Mouse (Mus musculus) forebrain, postnatal 0 days (tissue): ENCODE measurements around the gene Mfap3. TPM values are rescaled to one million over a fixed set of nuclear protein-coding genes. Genes with fewer than 3 reads are reported as not detected.

ENCODE experiments used
- ATAC-seq: fragments of 200-750 bp; cut with Nextera tagmentation; 2 replicates; pipeline ENCODE4 v1.8.0; 2017; ENCODE audit warnings: mild to moderate bottlenecking, moderate library complexity
- DNase-seq: peaks from one replicate; pipeline ENCODE4 v3.0.0-alpha.2; 2015
- H3K27ac ChIP-seq: fragments of 300-500 bp; sonication (generic); 2 replicates; pipeline ENCODE4 v1.5.1; 2014; ENCODE audit warnings: low read depth, mild to moderate bottlenecking, antibody characterized with exemption, low read length, moderate library complexity, mixed read lengths
- H3K27me3 ChIP-seq: fragments of 300-500 bp; sonication (generic); 2 replicates; pipeline ENCODE4 v1.6.1; 2014; ENCODE audit warnings: mild to moderate bottlenecking, low read length, mixed read lengths; ENCODE audit not compliant: insufficient read depth
- H3K36me3 ChIP-seq: fragments of 300-500 bp; sonication (generic); 2 replicates; pipeline ENCODE4 v1.6.1; 2014; ENCODE audit warnings: mild to moderate bottlenecking, moderate library complexity; ENCODE audit not compliant: insufficient read depth
- H3K4me1 ChIP-seq: fragments of 300-500 bp; sonication (generic); 2 replicates; pipeline ENCODE4 v1.6.1; 2014; ENCODE audit warnings: antibody characterized with exemption; ENCODE audit not compliant: insufficient read depth
- H3K4me2 ChIP-seq: fragments of 300-500 bp; sonication (generic); 2 replicates; pipeline ENCODE4 v1.6.1; 2014; ENCODE audit warnings: low read depth, mild to moderate bottlenecking, moderate library complexity
- H3K4me3 ChIP-seq: fragments of 300-500 bp; sonication (generic); 2 replicates; pipeline ENCODE4 v1.5.1; 2014; ENCODE audit warnings: low read depth, low read length, mixed read lengths
- H3K9ac ChIP-seq: fragments of 300-500 bp; sonication (generic); 2 replicates; pipeline ENCODE4 v1.6.1; 2014; ENCODE audit warnings: mild to moderate bottlenecking
- H3K9me3 ChIP-seq: fragments of 300-500 bp; sonication (generic); 2 replicates; pipeline ENCODE4 v1.6.1; 2016; ENCODE audit warnings: low read length
- CTCF ChIP-seq: sonication (generic); IDR thresholded peaks from 2 replicates; pipeline ENCODE4 v1.5.1; 2016; ENCODE audit warnings: antibody characterized with exemption, control low read depth, low read depth
- WGBS: fragments of 180-500 bp; shearing (Covaris S2); extraction: QIAGEN DNeasy Blood & Tissue Kit; methylation state at CpG from one replicate; pipeline ENCODE4 v1.1.7; 2014; 5-methylcytosine and 5-hydroxymethylcytosine counted together
- polyA plus RNA-seq: library from polyadenylated mRNA; unstranded; fragments of >200 nt; fragmentation: Nextera tagmentation; extraction: Ambion mirVana; gene quantifications from 2 replicates; pipeline ENCODE4 v1.2.1, GENCODE M21; 2015
- total RNA-seq: library from RNA; depleted of rRNA; stranded (reverse); fragments of >200 nt; gene quantifications from 2 replicates; pipeline ENCODE4 v1.2.3, GENCODE M21; 2014

Mfap3 gene
- total and polyA plus RNA-seq, 2 experiments from 2014 or later = 49.9 to 52.9 TPM

DNA sequence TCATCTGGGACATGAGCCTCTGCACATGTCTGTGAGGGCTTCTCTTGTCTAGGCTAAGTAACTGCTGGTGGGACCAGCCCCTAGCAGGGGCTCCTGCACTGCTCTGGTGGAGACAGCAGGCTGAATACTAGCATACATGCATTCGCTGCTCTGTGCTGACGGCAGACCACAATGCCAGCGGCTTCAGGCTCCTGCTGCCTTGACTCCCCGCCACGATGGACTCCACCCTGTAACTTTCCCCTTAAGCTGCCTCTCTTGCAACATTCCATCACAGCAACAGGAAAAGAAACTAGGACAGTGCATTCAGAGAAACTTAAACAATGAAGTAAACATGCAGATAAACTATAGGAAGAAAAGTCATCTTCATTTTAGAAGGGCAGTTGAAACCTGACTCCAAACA, 30.0 kb upstream of the Mfap3 start:
- Histone ChIP-seq H3K4me3 (no peak overlapping the region), H3K27ac (no peak overlapping the region), H3K4me2 (no peak overlapping the region), H3K4me1 (no peaks in the 10 kb centered on the region), H3K9ac (no peak overlapping the region), H3K9me3 (no peaks in the 10 kb centered on the region), H3K36me3 (peaks cover 71% of the 10 kb centered on the region), H3K27me3 (no peaks in the 10 kb centered on the region)
- no peak for ATAC-seq
- DNase-seq = no peak
- 70% methylated on average over 5 of the region's 5 CpGs for WGBS
- no peak for TF ChIP-seq CTCF

DNA sequence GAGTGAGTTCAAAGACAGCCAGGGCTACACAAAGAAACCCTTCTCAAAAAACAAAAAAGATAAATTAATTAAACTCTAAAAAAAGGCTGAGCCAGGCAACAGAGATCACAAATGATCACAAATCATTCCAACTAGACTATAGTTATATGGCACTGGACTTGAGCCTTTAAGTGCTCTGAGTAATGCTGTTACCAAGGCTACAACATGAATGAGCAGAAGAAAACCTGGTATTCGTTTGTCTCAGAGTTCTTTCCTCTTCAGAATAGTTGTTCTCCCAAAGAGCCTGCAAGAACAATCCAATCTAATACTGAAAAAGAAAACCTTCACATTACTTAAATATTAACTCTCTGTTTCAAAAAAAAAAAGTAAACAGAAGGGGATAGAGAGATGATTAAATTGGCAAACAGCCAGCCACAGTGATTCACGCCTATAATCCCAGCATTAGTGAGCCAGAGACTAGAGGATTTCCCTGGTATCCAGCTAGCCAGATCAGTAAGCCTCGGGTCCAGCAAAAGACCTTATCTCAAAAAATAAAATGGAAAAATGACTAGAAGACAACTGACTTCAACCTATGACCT, 21.9 kb upstream of the Mfap3 start:
- peaks cover 56% of the 10 kb centered on the region for H3K36me3 ChIP-seq
- H3K27ac ChIP-seq = no peak overlapping the region

DNA sequence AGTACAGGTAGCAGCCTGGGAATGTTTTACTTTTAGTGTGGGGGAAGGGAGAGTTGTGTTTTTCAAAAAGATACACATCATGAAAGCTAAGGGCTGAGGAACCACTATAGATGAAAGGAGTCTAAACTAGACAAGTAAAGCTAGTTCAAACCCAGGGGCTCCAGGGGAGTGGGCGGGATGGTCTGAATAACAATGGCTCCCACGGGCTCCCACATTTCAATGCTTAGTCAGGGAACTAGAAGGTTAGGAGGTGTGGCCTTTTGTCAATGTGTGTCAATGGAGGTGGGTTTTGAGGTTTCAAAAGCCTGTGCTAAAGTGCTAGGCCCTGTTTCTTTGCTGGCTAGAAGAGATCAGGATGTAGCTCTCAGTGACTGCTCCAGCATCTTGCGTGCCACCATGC, 20.8 kb upstream of the Mfap3 start:
- ATAC-seq (no peak), DNase-seq (no peak)
- Histone ChIP-seq H3K36me3 (peaks cover 45% of the 10 kb centered on the region), H3K27ac (no peak overlapping the region), H3K4me1 (no peaks in the 10 kb centered on the region), H3K4me2 (no peak overlapping the region), H3K9ac (no peak overlapping the region), H3K27me3 (no peaks in the 10 kb centered on the region), H3K4me3 (no peak overlapping the region), H3K9me3 (no peaks in the 10 kb centered on the region)
- 65% methylated on average over 3 of the region's 3 CpGs for WGBS
- no peak for TF ChIP-seq CTCF

More for the DNA sequence above, 21.9 kb upstream of the Mfap3 start:
- H3K4me3 ChIP-seq = no peak overlapping the region
- H3K9me3 ChIP-seq = no peaks in the 10 kb centered on the region
- DNase-seq = no peak
- H3K4me2 ChIP-seq = no peak overlapping the region
- ATAC-seq = no peak
- 23% methylated on average over 3 of the region's 3 CpGs for WGBS
- no peaks in the 10 kb centered on the region for H3K4me1 ChIP-seq
- no peak overlapping the region for H3K9ac ChIP-seq
- no peak for TF ChIP-seq CTCF
- no peaks in the 10 kb centered on the region for H3K27me3 ChIP-seq

DNA sequence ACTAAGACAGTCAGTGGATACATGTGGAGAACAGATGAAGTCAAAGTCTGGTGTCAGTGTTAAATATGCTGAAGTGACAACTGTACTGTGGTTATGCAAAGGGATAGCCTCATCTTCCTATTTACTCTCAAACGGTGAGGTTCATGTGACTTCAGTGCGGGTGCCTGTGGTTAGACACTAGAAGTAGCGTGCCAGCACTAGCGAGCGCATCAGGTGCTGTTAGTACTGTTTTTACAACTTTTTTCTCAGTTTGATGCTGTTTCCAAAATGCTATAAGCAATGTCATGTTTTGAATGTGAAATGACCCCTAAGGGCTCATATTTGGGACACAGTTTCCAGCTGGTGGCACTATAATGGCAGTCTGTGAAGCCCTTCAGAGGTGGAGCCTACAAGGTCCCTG, 20.2 kb upstream of the Mfap3 start:
- no peak for TF ChIP-seq CTCF
- no peak for DNase-seq
- 94% methylated on average over 5 of the region's 5 CpGs for WGBS

DNA sequence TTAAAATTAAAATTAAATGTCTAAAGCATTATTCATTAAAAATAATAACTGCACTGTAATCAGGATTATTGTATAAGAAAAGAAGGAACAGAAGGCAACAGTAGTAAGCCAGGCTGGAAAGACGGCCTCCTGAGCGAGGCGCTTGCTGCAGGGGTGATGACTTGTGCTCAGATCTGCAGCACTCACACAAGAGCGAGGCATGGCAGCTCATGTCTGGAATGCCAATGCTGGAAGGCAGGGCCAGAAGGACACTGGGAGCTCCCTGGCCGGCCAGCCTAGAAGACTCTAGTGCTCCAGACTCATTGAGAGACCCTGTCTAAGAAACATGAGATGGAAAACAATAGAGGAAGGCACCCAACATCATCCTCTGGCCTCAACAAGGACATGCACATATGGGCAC, 15.3 kb upstream of the Mfap3 start:
- Histone ChIP-seq H3K36me3 (peaks cover 46% of the 10 kb centered on the region), H3K4me1 (no peaks in the 10 kb centered on the region), H3K27me3 (no peaks in the 10 kb centered on the region), H3K9me3 (no peaks in the 10 kb centered on the region), H3K9ac (no peak overlapping the region), H3K4me3 (no peak overlapping the region), H3K4me2 (no peak overlapping the region), H3K27ac (no peak overlapping the region)
- 58% methylated on average over 5 of the region's 5 CpGs for WGBS
- ATAC-seq (no peak), DNase-seq (no peak)
- TF ChIP-seq CTCF = no peak

More for the DNA sequence above, 20.2 kb upstream of the Mfap3 start:
- no peaks in the 10 kb centered on the region for H3K27me3 ChIP-seq
- H3K27ac ChIP-seq = no peak overlapping the region
- H3K36me3 ChIP-seq = peaks cover 40% of the 10 kb centered on the region
- no peak overlapping the region for H3K9ac ChIP-seq
- H3K9me3 ChIP-seq = no peaks in the 10 kb centered on the region
- H3K4me3 ChIP-seq = no peak overlapping the region
- ATAC-seq = no peak
- H3K4me1 ChIP-seq = no peaks in the 10 kb centered on the region
- no peak overlapping the region for H3K4me2 ChIP-seq

DNA sequence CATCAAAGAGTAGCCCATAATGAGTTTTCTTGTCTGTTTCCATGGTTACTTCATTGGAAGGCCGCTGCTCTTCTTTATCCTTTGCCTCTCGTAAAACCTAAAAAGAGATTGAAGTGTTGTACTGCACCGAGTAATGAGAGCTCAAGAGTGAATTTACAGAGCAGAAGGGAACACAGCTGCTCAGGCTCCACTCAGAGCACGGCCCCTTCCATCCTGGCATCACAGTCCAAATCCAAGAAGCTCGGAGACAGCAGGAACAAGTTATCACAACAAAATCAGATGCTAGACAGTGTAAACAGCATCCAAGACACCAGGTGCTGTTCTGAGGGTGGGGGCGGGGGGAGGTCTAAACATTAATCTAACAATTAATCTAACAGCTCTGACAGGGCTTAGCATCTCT, 11.6 kb upstream of the Mfap3 start:
- Histone ChIP-seq H3K4me1 (no peaks in the 10 kb centered on the region), H3K27me3 (no peaks in the 10 kb centered on the region), H3K9me3 (no peaks in the 10 kb centered on the region), H3K9ac (no peak overlapping the region), H3K4me2 (no peak overlapping the region), H3K4me3 (no peak overlapping the region), H3K36me3 (peaks cover 51% of the 10 kb centered on the region), H3K27ac (no peak overlapping the region; the same call in 1 of the 2 replicates)
- DNase-seq (peak; percentile 68), ATAC-seq (peak; percentile 91)
- WGBS = 21% methylated on average over 6 of the region's 6 CpGs
- TF ChIP-seq CTCF = no peak

DNA sequence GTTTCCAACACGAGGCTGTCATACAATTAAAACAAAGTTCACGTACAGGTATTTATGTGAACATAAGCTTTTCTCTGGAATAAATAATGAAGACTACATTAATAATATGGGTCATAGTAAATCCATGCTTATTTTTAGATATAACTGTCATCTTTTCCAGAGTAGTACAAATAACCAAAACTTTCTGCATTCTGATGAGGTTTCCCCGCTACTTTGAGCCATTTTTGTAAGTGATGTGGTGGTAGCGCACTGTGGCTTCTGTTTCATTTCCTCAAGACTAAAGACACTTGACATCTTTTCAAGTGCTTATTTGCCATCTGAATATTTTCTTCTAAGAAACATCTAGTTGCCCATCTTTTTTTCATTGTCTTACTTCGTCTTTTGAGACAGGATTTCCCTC, 3.2 kb upstream of the Mfap3 start:
- Histone ChIP-seq H3K27me3 (no peaks in the 10 kb centered on the region), H3K4me3 (no peak overlapping the region), H3K9ac (no peak overlapping the region), H3K4me2 (no peak overlapping the region), H3K36me3 (peaks cover 34% of the 10 kb centered on the region), H3K27ac (no peak overlapping the region), H3K9me3 (no peaks in the 10 kb centered on the region), H3K4me1 (peaks cover 14% of the 10 kb centered on the region)
- ATAC-seq (no peak), DNase-seq (no peak)
- no peak for TF ChIP-seq CTCF
- WGBS = 88% methylated on average over 5 of the region's 5 CpGs
